Mouse (Mus musculus) liver, embryonic 12.5 days (tissue): Measurements from ENCODE around the gene 4930519P11Rik. TPM values are rescaled to one million over a fixed set of nuclear protein-coding genes. Genes with fewer than 3 reads are reported as not detected.
A peak's percentile ranks its signal among the peaks of the same experiment; 100 is the strongest.

ENCODE experiments used
- ATAC-seq: fragments of 200-750 bp; cut with Nextera tagmentation; 2 replicates; pipeline ENCODE4 v1.8.0; 2017; ENCODE audit warnings: moderate number of reproducible peaks, mild to moderate bottlenecking, moderate library complexity
- H3K27ac ChIP-seq: fragments of 300-500 bp; sonication (generic); 2 replicates; pipeline ENCODE4 v1.5.1; 2016; ENCODE audit warnings: mild to moderate bottlenecking
- H3K27me3 ChIP-seq: fragments of 300-500 bp; sonication (generic); replicated peaks from 2 replicates; pipeline ENCODE4 v1.6.1; 2016; ENCODE audit warnings: mild to moderate bottlenecking, moderate library complexity
- H3K36me3 ChIP-seq: fragments of 300-500 bp; sonication (generic); 2 replicates; pipeline ENCODE4 v1.6.1; 2016; ENCODE audit warnings: mild to moderate bottlenecking, moderate library complexity
- H3K4me1 ChIP-seq: fragments of 300-500 bp; sonication (generic); 2 replicates; pipeline ENCODE4 v1.6.1; 2016
- H3K4me2 ChIP-seq: fragments of 300-500 bp; sonication (generic); 2 replicates; pipeline ENCODE4 v1.6.1; 2016; ENCODE audit warnings: mild to moderate bottlenecking, moderate library complexity
- H3K4me3 ChIP-seq: fragments of 300-500 bp; sonication (generic); 2 replicates; pipeline ENCODE4 v1.5.1; 2016; ENCODE audit warnings: mild to moderate bottlenecking, moderate library complexity
- H3K9ac ChIP-seq: fragments of 300-500 bp; sonication (generic); 2 replicates; pipeline ENCODE4 v1.6.1; 2016; ENCODE audit warnings: mild to moderate bottlenecking, moderate library complexity
- H3K9me3 ChIP-seq: fragments of 300-500 bp; sonication (generic); replicated peaks from 2 replicates; pipeline ENCODE4 v1.6.1; 2016; ENCODE audit warnings: mild to moderate bottlenecking, moderate library complexity
- WGBS: fragments of 180-500 bp; shearing (Covaris S2); methylation state at CpG from one replicate; pipeline ENCODE4 v1.1.7; 2016; ENCODE audit not compliant: insufficient replicate concordance; 5-methylcytosine and 5-hydroxymethylcytosine counted together
- polyA plus RNA-seq: library from polyadenylated mRNA; unstranded; fragments of >200 nt; fragmentation: Nextera tagmentation; extraction: Ambion mirVana; gene quantifications from 2 replicates; pipeline ENCODE4 v1.2.1, GENCODE M21; 2016

The 4930519P11Rik gene
- polyA plus RNA-seq, 1 experiment from 2014 or later, result 0.45 TPM

DNA sequence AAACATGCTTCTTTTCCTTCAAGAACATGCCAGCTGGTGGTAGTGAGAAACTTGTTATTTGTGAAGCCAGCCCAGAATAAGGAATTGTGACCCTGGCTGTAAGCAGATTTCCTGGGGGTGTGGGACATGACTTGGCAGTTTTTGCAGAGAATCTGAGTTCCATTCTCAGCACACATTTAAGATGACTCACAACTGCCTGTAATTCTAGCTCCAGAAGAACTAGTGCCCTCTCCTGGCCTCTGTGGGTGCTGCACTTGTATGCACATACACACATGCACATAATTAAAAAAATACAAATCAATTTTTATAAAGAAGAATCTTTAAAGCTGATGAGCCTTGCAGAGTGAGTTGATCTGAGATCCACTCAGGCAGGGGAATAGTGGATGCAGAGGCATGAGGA lies 10.9 kb upstream of the 4930519P11Rik start:
- H3K4me3 ChIP-seq, result no peak overlapping the region
- no peak overlapping the region for H3K4me2 ChIP-seq

DNA sequence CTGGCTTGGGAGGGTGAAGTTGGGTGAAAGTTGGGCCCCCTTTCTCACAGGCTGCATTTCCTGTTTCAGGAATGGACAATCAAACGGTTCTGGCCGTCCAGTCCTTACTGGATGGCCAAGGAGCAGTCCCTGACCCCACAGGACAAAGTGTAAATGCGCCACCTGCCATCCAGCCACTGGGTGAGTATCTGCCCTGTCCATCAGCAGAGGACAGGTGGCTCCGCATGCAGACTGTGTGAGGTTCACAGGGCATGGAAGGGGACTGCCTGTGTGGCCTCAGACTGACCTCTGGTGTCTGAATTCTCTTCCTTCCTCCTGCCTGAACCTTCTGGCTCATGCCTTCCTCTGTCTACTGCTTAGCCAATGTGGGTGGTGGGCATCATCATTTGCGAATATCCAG lies 8.4 kb upstream of the 4930519P11Rik start:
- no peak overlapping the region for H3K27ac ChIP-seq
- H3K4me1 ChIP-seq, result peaks cover 20% of the 10 kb centered on the region
- no peaks in the 10 kb centered on the region for H3K27me3 ChIP-seq
- peaks cover 22% of the 10 kb centered on the region for H3K36me3 ChIP-seq
- H3K4me2 ChIP-seq, result no peak overlapping the region
- H3K9ac ChIP-seq, result no peak overlapping the region
- peaks cover 5% of the 10 kb centered on the region for H3K9me3 ChIP-seq
- H3K4me3 ChIP-seq, result no peak overlapping the region
- 62% methylated on average over 5 of the region's 5 CpGs for WGBS
- ATAC-seq, result 0 out of 2 replicates have a peak, but pooled peaks have one; percentile 27

More for the DNA sequence above, 10.9 kb upstream of the 4930519P11Rik start:
- Histone ChIP-seq H3K27me3 (no peaks in the 10 kb centered on the region), H3K9ac (no peak overlapping the region), H3K4me1 (peaks cover 19% of the 10 kb centered on the region), H3K9me3 (peaks cover 5% of the 10 kb centered on the region), H3K27ac (no peak overlapping the region), H3K36me3 (peaks cover 45% of the 10 kb centered on the region)
- no peak for ATAC-seq

DNA sequence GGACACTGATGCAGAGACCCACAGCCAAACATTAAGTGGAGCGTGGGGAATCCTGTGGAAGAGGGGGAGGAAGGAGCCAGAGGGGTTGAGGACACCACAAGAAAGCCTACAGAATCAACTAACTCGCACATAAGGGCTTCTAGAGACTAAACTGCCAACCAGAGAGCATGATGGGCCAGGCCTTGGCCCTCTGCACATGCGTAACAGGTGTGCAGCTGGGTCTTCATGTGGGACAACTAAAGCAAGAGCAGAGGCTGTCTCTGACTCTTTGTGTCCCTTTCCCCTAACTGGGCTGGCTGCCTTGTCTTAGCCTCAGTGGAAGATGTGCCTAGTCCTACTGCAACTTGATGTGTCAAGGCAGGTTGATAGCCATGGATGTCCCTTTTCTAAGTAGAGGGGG lies 3.8 kb upstream of the 4930519P11Rik start:
- H3K27ac ChIP-seq, result peak overlapping the region; percentile 36; the same call in 1 of the 2 replicates
- H3K4me1 ChIP-seq, result peaks cover 60% of the 10 kb centered on the region

DNA sequence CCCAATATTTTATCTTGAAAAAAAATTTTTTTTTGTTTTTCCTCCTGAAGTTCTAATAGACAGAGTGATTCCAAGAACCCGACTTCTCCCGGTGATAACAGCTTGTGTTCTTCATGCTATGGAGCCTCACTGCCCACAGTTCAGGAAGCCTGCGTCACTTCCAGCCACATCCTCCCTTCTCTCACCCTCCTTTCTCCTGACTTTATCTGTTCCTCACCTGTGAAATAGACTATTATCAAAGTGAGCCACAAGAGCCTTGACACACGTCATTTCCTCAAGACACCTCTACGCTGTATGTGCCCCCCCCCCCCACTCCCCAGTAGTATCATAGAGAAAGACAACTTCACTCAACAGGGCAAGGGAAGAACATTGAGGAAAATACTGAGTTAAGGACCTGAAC lies 2.4 kb upstream of the 4930519P11Rik start:
- Histone ChIP-seq H3K4me2 (peak overlapping the region; percentile 95), H3K9me3 (no peaks in the 10 kb centered on the region), H3K4me1 (peaks cover 60% of the 10 kb centered on the region), H3K9ac (peak overlapping the region; percentile 88), H3K27ac (peak overlapping the region; percentile 98), H3K4me3 (peak overlapping the region; percentile 29; the same call in 1 of the 2 replicates), H3K27me3 (no peaks in the 10 kb centered on the region), H3K36me3 (no peaks in the 10 kb centered on the region)
- peak; percentile 13; the same call in 1 of the 2 replicates for ATAC-seq
- WGBS, result 13% methylated on average over 5 of the region's 5 CpGs

More for the DNA sequence above, 3.8 kb upstream of the 4930519P11Rik start:
- no peak for ATAC-seq
- no peak overlapping the region for H3K4me2 ChIP-seq
- no peaks in the 10 kb centered on the region for H3K36me3 ChIP-seq
- no peak overlapping the region for H3K4me3 ChIP-seq
- 78% methylated on average over 3 of the region's 3 CpGs for WGBS
- no peaks in the 10 kb centered on the region for H3K9me3 ChIP-seq
- H3K9ac ChIP-seq, result no peak overlapping the region
- H3K27me3 ChIP-seq, result no peaks in the 10 kb centered on the region

DNA sequence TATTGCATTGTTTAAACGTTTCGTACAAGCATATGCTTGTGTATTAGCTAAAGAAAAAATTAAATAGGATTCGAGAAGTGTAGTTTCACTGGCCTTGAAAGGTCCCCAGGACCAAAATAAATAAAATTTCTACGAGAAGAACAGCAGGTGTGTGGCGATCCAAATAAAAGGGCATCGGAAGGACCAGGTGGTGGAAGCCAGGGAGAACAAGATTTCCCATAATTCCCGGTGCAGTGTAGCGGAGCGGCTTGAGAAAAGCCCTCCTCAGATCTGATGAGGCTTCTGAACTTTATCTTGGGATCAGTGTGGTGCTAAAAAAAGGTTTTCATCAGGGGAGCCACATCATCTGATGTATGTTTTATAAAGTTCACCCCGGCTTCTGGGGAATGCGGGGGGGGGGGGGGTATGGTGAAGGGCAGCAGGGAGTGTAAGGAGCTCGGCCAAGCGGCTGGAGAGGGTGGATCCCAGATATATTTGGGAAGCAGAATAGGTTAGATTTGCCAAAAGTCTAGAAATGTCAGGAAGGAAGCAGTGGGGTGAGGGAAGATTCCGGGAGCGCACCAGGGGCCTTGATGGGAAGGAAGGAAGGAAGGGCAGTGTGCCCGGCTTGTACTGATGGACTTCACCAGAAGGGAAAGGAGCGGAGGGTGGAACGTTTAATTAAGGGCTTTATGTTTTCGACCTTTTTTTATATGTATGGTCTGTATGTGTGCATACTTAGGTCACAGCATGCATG lies 1.8 kb upstream of the 4930519P11Rik start:
- H3K4me2 ChIP-seq, result peak overlapping the region; percentile 95
- H3K27ac ChIP-seq, result peak overlapping the region; percentile 98
- peak overlapping the region; percentile 88 for H3K9ac ChIP-seq
- ATAC-seq, result no peak
- 33% methylated on average over 19 of the region's 19 CpGs for WGBS
- no peaks in the 10 kb centered on the region for H3K36me3 ChIP-seq
- H3K9me3 ChIP-seq, result no peaks in the 10 kb centered on the region
- H3K4me1 ChIP-seq, result peaks cover 63% of the 10 kb centered on the region
- H3K4me3 ChIP-seq, result peak overlapping the region; percentile 29
- no peaks in the 10 kb centered on the region for H3K27me3 ChIP-seq

DNA sequence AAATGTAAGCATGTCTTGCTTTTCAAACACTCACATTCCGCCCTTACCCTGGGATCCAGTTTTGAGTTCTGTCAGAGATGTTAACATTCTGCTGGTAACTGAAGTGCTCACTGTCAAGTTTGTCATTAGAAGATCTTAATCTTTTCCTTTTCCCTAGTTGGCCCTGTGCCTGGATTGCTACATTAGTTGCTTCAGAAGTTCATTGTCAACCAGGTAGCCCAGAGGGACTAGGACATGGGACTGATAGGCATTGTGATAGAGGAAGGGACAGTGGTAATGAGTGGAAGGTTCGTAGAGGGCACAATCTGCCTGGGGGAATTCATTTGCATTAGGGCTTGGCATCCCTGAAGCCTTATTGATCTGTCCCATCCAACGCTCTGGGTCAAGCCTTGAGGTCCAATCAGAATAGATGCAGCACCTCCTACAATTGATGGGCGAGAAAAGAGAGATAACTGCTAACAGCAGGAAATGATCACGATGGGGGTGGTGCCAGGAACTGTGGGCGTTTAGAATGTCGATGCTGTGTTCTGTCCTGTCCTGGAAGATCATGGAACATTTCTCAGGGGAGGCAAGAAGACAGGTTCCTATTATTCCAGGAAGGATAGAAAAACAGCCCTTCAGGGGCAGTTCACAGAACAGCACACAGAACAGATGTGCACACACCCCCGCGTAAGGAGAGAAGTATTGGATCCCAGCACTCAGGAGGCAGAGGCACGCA lies 4.0 kb downstream of the 4930519P11Rik start:
- Histone ChIP-seq H3K36me3 (no peaks in the 10 kb centered on the region), H3K4me1 (peaks cover 57% of the 10 kb centered on the region), H3K9me3 (no peaks in the 10 kb centered on the region), H3K27ac (no peak overlapping the region), H3K27me3 (0 out of 2 replicates have a peak, but pooled peaks cover 3% of the 10 kb centered on the region), H3K4me3 (no peak overlapping the region), H3K9ac (peak overlapping the region; percentile 5; the same call in 1 of the 2 replicates), H3K4me2 (no peak overlapping the region)
- 41% methylated on average over 10 of the region's 10 CpGs for WGBS
- no peak for ATAC-seq

DNA sequence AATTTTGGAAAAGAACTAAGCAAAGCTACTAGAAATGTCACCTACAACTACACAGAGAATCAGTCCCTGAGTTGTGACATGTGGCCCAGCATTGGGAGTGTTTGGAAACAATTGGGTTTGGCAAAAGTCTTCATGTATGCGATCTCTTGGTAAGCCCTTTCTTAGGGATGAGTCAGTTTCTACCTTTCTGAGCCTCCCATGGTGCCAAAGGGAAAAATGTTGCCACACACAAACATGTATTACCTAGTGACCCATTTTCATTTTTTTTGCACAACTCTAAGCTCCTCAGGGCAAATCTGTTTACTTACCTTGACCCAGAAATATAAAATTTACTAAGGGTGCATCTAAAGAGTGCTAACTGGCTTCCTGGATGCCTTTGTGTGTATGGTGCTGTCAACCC lies 6.3 kb downstream of the 4930519P11Rik start:
- Histone ChIP-seq H3K27me3 (0 out of 2 replicates have a peak, but pooled peaks cover 3% of the 10 kb centered on the region), H3K36me3 (no peaks in the 10 kb centered on the region), H3K4me1 (peaks cover 54% of the 10 kb centered on the region), H3K9ac (no peak overlapping the region), H3K4me2 (no peak overlapping the region), H3K4me3 (no peak overlapping the region), H3K9me3 (no peaks in the 10 kb centered on the region), H3K27ac (no peak overlapping the region)
- ATAC-seq, result no peak
- 68% methylated on average over 1 of the region's 1 CpGs for WGBS

DNA sequence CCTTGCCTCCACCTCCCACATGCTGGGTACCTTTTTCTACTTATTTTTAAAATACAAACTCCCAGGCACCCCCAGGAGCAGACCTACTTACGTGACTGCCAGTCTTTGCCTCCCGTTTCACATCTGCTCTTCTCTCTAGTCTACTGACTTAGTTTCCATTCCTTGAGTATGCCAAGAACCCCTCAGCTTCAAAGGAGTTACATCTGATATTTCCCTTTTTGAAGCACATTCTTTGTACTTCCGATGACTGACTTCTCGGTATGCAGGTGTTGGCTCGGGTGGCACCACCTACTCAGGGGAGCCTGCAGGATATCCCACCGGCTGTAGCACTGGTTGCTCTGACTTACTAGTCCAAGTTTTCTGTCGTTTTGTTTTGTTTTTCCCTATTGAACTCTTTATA lies 9.1 kb downstream of the 4930519P11Rik start:
- ATAC-seq, result 0 out of 2 replicates have a peak, but pooled peaks have one; percentile 0
- H3K4me1 ChIP-seq, result peaks cover 43% of the 10 kb centered on the region
- H3K4me3 ChIP-seq, result peak overlapping the region; percentile 58
- H3K4me2 ChIP-seq, result peak overlapping the region; percentile 81
- 0 out of 2 replicates have a peak, but pooled peaks cover 2% of the 10 kb centered on the region for H3K36me3 ChIP-seq
- H3K27ac ChIP-seq, result peak overlapping the region; percentile 87
- 0 out of 2 replicates have a peak, but pooled peaks cover 3% of the 10 kb centered on the region for H3K27me3 ChIP-seq
- no peaks in the 10 kb centered on the region for H3K9me3 ChIP-seq
- peak overlapping the region; percentile 65 for H3K9ac ChIP-seq
- 23% methylated on average over 7 of the region's 7 CpGs for WGBS

DNA sequence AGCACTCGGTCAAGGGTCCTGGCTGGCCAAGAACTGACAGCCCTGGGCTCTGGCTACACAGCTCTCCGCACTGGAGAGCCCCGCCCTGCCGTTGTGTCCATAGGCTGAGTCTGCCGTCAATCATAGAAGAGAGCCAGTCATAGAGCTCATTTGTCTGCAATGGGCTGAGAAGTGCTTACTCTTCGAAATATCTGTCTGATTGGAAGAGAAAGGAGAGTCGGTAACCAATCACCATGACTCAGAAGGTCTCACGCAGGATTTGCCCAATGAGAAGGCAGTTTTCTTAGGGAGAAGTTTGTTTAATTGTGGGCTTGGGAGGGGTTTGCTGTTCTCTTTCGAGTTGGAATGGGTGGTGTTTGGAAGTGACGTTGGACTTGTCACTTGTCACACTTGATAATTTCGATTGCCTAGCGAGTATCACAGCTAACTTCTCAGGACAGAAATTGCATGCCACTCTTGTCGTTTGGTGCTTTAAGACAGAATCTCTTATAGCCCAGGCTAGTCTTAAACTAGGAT lies 9.5 kb downstream of the 4930519P11Rik start, which contains the start of gene Pxmp4:
Pxmp4 (minus strand) TSS at position 71 of the 516 bp plus-strand sequence.
- ATAC-seq, result peak; percentile 100
- Histone ChIP-seq H3K36me3 (0 out of 2 replicates have a peak, but pooled peaks cover 2% of the 10 kb centered on the region), H3K4me1 (peaks cover 39% of the 10 kb centered on the region), H3K4me3 (peak within 1 kb of the TSS; percentile 85), H3K9ac (peak within 1 kb of the TSS; percentile 92), H3K27ac (peak within 1 kb of the TSS; percentile 92), H3K9me3 (no peaks in the 10 kb centered on the region), H3K27me3 (0 out of 2 replicates have a peak, but pooled peaks cover 3% of the 10 kb centered on the region), H3K4me2 (peak within 1 kb of the TSS; percentile 81)
- WGBS, result under 1% methylated on average over 13 of the region's 13 CpGs

DNA sequence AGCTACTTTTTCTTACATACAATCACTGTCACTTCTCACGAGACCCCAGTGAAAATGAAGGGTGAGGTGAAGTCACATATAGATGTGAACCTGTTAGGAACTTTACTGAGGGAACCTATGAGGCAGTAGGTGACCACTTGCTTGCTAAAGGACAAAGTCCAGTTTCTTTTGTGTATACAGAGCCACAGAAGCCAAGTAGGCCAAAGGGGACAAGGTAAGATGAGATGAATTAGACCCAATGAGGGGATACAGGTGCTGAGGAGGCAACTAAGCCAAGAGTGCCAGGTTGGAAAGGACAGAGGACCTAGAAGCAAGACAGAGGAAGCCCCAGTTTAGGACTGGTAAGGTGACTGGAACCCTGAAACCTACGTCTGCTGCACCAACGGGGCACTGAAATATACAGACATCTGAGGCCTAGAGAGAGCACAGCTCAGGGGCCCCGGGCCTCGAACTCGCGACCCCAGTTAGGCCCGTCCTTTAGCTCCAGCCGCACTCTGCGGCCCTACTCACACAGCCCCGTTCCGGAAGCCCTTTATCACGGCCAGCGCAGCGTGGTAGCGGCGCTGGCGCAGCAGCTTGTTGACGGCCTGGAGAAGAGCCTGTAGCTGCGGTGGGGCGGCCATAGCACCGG lies 10.1 kb downstream of the 4930519P11Rik start:
- H3K9me3 ChIP-seq, result no peaks in the 10 kb centered on the region
- peak overlapping the region; percentile 79 for H3K4me2 ChIP-seq
- H3K4me3 ChIP-seq, result peak overlapping the region; percentile 85
- H3K9ac ChIP-seq, result peak overlapping the region; percentile 92
- 0 out of 2 replicates have a peak, but pooled peaks cover 2% of the 10 kb centered on the region for H3K36me3 ChIP-seq
- H3K4me1 ChIP-seq, result peaks cover 38% of the 10 kb centered on the region
- 9% methylated on average over 22 of the region's 22 CpGs for WGBS
- no peaks in the 10 kb centered on the region for H3K27me3 ChIP-seq
- no peak for ATAC-seq
- peak overlapping the region; percentile 92 for H3K27ac ChIP-seq

DNA sequence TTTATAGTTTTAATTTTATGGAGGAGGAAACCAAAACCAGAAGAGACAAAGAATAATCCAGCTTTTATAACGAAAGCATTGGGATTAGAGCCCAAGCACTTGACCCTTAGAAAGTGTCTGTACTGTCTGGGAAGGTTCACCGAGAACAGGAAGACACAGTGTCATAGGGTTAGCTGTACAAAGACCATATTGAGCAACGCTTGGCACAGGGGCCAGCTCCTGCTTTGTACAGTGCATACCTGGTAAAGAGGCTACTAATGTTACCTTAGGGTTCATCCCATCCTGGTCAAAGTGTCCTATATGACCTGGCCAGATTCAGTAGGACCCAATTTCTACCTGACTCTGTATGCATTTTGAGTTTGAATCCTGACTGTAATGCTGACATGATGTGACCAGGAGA lies 11.9 kb downstream of the 4930519P11Rik start:
- H3K27ac ChIP-seq, result no peak overlapping the region
- no peak for ATAC-seq
- H3K9me3 ChIP-seq, result no peaks in the 10 kb centered on the region
- H3K27me3 ChIP-seq, result no peaks in the 10 kb centered on the region
- no peak overlapping the region for H3K9ac ChIP-seq
- peaks cover 38% of the 10 kb centered on the region for H3K4me1 ChIP-seq
- H3K4me3 ChIP-seq, result no peak overlapping the region
- H3K36me3 ChIP-seq, result 0 out of 2 replicates have a peak, but pooled peaks cover 8% of the 10 kb centered on the region
- whole genome bisulfite sequencing, result 64% methylated on average over 3 of the region's 3 CpGs
- no peak overlapping the region for H3K4me2 ChIP-seq
